Mouse (Mus musculus) cerebellum, postnatal 10 days (tissue): ENCODE results near the gene Hyal2.

Source experiments
- DNase-seq, 2 experiments: peaks; one replicate each; pipeline ENCODE4 v3.0.0; 2021; ENCODE audit warnings: mixed read lengths in 2 of 2

The Hyal2 gene

DNA sequence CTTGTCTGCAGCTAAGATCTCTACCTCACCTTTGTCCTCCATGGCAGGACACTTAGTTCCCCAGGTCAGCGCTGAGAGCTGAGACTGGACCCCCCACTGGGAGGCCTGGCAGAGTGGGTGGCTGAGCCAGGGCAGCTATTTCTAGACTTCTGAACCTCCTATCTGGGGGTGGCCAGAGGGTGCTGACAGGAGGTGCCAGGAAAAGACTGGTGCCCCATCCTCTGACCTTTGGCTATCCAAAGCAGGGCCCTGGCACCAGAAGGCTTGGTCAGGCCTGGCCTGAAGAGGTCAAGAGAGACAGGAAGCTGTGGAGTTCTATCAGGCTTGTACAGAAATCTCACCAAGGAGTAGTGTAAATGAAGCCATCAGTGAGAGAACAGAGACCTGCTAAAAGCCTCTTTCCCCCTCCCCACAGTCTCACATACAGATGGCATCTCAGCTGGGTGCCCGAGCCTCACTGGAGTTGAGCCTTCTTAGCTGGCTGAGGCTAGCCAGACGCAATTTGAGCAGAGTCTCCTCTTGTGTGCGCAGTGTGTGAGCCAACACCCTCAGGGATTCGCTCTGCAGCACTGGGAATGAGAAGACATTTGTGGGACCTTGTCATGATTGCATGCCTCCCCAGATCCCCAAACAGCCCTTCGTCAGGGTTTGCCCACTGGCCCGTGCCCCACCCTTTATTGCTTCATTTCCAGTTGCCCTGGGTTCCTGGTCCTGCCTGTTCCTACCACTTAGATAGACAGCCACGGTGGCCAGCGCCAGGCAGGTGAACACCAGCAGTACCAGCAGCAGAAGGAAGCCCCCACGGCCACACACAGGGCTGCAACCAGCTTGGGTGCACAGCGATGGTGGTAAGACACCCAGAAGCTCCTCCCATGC lies 25.6 kb downstream of the Hyal2 start:
- DNase-seq = peak; percentile 90 to 94

DNA sequence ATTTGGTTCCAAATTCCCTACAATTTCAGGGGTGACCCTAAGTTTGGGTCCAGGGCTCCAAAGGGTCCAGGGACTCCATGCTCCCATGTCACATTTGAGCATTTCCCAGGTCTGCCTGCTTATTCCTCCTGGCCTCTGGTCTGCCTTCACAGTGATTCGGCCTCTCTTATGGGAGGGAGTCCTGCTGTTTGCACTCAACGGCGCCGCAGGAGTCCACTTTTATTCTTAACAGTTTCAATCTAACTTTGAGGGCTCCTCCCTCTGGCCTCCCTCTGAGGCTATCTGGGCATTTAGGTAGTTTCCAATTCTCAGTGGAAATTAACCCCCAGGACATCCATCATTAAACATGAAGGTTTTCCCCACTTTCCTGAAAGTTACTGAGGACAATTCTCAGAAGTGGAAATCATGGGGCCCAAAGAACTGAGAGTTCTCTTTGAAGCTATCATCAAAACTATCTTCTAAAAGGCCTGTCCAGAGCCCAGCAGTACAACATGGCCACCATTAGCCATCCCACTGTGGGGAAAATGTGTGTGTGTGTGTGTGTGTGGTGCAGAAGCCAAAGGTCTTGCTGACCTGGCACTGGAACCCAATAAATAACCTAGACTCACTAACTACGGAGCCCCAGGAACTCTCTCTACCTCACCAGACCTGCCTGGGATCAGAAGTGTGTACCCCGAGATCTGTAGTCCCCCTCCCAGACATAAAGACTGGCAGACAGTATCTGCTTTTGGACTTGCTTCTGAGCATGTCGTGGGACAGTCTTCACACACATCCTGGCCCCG lies 26.7 kb downstream of the Hyal2 start:
- DNase-seq = no peak

DNA sequence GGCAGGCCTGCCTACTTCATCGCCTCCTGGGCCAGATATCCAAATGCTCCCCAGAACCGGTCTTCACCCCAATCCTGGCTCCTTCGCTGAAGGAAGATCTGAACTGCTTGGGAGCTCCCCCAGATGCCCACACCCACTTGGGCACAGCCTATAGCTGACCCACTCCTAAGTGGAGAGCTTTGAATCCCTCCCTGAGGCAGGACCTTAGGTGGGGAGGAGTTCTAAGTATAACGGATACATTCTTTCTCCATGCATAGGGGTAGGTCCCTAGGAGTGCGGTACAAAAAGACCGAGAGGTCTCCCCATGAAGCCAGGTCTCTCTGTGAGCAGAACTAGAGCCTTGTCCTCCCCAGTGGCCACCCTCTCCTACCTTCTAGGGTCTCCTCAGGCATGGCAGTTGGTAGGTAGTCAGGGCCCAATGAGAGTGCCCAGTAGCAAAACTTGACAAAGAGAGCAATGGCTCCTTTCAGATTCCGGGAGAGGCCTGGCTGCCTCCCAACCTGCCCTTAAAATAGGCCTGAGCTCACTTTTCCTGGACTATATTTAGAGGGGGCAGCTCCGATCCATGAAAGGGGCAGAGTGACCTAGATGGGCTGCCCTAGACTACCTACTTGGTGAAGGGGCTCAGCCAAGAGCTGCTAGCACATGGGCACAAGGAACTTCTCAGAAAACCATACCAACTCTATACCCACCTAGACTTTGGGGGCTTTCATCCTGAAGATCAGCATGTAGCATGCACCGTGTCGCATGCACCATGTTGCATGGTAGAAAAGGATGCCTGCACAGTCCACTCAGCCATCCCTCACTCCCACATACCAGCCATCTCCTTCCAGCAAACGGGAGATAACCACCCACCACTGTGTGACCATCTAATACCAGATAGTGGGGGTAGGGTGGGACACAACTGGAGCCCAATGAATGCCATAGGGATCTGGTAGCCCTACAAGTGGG lies 29.1 kb downstream of the Hyal2 start:
- no peak for DNase-seq

- DNase-seq = no peak
Observed at GRCm38 (mm10) chr9:107598385-107598784, 30.6 kb downstream of the Hyal2 start.

DNA sequence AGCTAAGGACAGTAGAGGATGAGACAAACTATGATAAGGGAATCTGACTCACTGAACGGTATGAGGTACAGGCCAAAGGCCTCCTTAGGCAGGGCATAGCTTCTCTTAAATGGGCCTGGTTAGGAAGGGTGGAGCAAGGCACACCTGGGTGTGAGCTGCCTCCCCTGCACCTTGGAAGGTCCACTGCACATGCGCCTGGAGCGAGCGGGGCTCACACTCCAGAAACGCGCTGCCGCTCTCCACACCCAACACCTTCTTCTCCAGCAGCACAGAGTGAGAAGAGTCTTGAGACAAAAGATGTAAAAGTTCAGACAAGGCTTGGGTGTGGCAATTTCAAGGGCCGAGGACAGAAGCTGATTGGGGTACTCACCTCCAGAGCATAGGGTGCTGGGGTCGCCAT lies 31.7 kb downstream of the Hyal2 start:
- DNase-seq = no peak

GRCm38 (mm10) chr9:107599842-107600241 lies 32.1 kb downstream of the Hyal2 start:
- peak; percentile 73 to 74 for DNase-seq

DNA sequence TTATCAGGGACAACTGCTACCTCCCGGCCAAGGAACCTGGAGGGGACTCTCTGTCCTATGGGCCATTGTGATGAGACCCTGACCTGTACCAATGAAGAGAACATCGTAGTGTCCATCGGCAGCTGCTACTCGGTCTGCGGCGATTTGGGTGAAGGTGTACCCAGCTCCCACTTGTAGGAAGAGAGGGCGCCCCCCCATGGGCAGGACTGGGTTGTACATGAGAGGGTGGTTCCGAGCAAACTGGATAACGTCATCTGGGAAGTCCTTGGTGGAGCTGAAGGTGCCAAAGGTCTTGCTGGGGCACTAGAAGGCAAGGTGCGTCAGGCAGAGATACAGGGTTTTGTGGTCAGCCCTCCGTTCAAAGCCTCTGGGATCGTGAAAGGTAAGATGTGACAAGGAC lies 33.0 kb downstream of the Hyal2 start:
- DNase-seq = peak; percentile 42 to 63

- no peak for DNase-seq
Observed at GRCm38 (mm10) chr9:107601275-107601674, 33.5 kb downstream of the Hyal2 start.

- DNase-seq = peak; percentile 98 to 100
Observed at GRCm38 (mm10) chr9:107602068-107602648, 34.4 kb downstream of the Hyal2 start.

DNA sequence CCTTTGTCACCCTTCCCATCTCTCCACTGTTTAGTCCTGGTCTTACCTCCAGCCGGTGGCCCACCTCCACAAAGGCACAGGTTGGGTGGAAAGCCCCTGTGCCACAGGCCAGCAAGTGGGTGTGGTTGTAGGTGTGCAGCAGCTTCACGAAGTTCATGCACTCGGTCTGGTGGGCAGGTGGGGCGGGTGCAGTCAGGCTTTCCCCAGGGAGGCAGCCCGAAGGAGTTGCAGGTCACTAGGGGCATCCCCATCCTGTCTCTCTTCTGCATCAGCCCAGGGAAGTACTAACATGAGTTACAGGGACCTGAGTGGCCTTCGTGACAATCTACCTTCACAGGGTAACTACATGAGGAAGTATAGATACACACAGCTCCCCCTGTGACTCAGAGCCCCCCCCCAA lies 35.5 kb downstream of the Hyal2 start:
- DNase-seq = no peak

DNA sequence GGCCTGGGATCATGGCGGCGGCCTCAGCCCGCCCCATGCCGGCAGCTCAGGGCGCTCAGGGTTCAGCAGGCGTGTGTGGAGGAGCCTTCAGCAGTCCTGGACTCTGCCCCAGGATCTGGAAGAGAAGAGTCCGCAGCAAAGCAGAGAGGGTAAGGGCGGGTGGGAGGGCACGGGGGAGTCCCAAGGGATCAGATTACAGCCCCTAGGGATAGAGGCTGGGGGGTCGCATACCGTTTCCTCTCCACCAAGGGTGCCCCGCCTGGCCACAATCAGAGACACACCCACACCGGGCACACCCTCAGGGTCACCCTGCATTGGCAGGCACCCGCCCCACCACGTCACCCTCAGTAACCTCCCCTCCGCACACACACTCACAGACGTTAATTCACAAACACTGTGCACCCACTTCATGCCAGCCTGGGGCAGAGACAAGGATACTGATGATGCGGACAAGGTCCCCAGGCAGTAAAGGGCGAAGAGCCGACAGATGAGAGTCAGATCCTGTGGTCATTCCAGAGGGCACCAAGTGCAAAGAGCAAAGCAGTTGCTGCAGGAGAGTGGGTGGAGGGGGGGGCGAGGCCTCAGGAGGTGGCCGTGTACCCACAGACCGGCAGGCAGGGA lies 37.4 kb downstream of the Hyal2 start:
- DNase-seq = no peak

- no peak for DNase-seq
Observed at GRCm38 (mm10) chr9:107606591-107606990, 38.8 kb downstream of the Hyal2 start.

- no peak for DNase-seq
Observed at GRCm38 (mm10) chr9:107607036-107607435, 39.3 kb downstream of the Hyal2 start.

- DNase-seq = peak in 1 of 2 experiments; percentile 19
Observed at GRCm38 (mm10) chr9:107607653-107608245, 40.0 kb downstream of the Hyal2 start.

GRCm38 (mm10) chr9:107608741-107609432 lies 41.1 kb downstream of the Hyal2 start, which contains the start of gene Sema3b:
Gene Sema3b (minus strand): TSS chr9:107609229.
- no peak for DNase-seq

GRCm38 (mm10) chr9:107609433-107609830 lies 41.7 kb downstream of the Hyal2 start:
- DNase-seq = no peak

DNA sequence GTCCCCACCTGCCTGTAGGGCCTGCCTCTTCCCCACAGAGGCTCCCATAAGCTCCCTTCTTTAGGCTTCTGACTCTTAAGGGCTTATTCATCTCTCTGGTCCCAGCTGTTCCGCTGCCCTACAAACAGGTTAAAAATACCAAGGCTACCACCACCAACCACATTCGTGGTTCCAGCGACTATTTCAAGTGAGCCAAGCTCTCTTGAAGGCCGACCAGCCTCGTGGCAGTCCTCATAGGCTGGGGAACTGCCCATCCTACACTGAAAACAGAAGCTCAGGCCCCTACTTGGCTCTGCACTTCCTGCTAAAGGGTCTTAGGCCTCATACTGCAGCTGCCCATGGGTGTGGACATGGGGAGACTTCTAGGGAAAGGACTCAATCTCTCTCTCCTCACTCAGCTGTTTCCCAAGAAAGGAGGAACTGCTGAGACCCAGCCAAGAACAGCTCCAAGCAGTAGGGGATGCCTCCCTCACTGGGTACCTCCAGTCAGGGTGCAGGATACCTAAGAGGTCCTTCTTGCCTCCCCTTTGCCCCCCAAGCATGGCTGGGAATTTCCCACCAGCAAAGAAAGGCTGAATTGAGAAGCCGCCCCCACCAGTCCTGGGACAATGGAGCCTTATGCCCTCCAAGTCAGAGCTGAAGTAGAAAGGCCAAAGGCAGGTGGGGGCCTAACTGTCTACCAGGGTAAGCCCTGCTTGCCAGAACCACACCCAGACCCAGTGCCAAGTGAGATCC lies 43.9 kb downstream of the Hyal2 start:
- no peak for DNase-seq

- DNase-seq = peak; percentile 100
Observed at GRCm38 (mm10) chr9:107612191-107612944, 44.6 kb downstream of the Hyal2 start.

DNA sequence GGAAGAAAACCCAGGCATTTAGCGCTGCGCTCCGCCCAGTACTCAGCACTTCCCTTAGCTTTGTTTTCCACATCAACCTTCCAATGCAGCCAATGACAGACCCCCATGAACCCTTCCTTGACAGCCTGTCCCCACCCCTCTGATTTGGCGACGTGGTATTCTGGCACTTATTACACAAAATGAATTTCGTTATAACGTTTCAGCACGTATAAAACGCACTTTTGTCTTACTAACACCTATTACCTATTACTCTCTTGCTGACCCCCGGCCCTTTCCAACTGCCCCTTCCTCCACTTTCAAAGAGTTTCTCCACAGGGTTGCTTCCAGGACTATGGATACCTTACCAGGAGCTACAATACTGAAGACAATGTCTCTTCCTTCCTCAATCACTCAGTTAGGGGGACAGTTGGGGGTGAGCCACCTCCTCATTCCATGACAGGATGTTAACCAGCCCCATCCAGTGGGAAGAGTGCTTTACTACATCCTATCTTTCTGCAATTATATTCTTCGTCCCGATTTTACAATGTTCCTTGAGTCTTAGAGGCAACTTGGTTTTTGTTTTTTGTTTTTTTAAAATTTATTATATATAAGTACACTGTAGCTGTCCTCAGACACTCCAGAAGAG lies 45.3 kb downstream of the Hyal2 start:
- DNase-seq = peak; percentile 56 to 72
